Mouse (Mus musculus): Measurements from ENCODE around the gene Ccser1.
"Not testable (repeated sequence)": the region's sequence is repeated elsewhere in the genome, so short reads cannot be mapped to it uniquely, and the experiment has no call there.

The Ccser1 gene

GRCm38 (mm10) chr6:62014374-62014773, 834.2 kb downstream of the Ccser1 start:
- no peak for DNase-seq (ENCODE audit: low read depth, low spot score)

- DNase-seq (ENCODE audit: low read depth, low spot score): no peak
Observed at GRCm38 (mm10) chr6:62044454-62044853, 864.3 kb downstream of the Ccser1 start.

GRCm38 (mm10) chr6:62045042-62045441, 864.9 kb downstream of the Ccser1 start:
- DNase-seq (ENCODE audit: low read depth, low spot score): not testable (repeated sequence)

GRCm38 (mm10) chr6:62055276-62055675, 875.2 kb downstream of the Ccser1 start:
- no peak for DNase-seq (ENCODE audit: low read depth, low spot score)

- no peak for DNase-seq (ENCODE audit: low read depth, low spot score)
Observed at GRCm38 (mm10) chr6:62066363-62067023, 886.4 kb downstream of the Ccser1 start.

GRCm38 (mm10) chr6:62067024-62067380, 886.9 kb downstream of the Ccser1 start:
- DNase-seq (ENCODE audit: low read depth, low spot score): no peak

GRCm38 (mm10) chr6:62105464-62105863, 925.3 kb downstream of the Ccser1 start:
- no peak for DNase-seq (ENCODE audit: low read depth, low spot score)

GRCm38 (mm10) chr6:62132531-62132930, 952.4 kb downstream of the Ccser1 start:
- no peak for DNase-seq (ENCODE audit: low read depth, low spot score)

- no peak for DNase-seq (ENCODE audit: low read depth, low spot score)
Observed at GRCm38 (mm10) chr6:62160320-62160719, 980.2 kb downstream of the Ccser1 start.

GRCm38 (mm10) chr6:62162596-62162995, 982.5 kb downstream of the Ccser1 start:
- DNase-seq (ENCODE audit: low read depth, low spot score): no peak

- DNase-seq (ENCODE audit: low read depth, low spot score): no peak
Observed at GRCm38 (mm10) chr6:62163826-62164225, 983.7 kb downstream of the Ccser1 start.

- DNase-seq (ENCODE audit: low read depth, low spot score): no peak
Observed at GRCm38 (mm10) chr6:62196496-62197188, 1016.5 kb downstream of the Ccser1 start.

- DNase-seq (ENCODE audit: low read depth, low spot score): no peak
Observed at GRCm38 (mm10) chr6:62198768-62199167, 1018.6 kb downstream of the Ccser1 start.

- no peak for DNase-seq (ENCODE audit: low read depth, low spot score)
Observed at GRCm38 (mm10) chr6:62205013-62205412, 1024.9 kb downstream of the Ccser1 start.

- DNase-seq (ENCODE audit: low read depth, low spot score): no peak
Observed at GRCm38 (mm10) chr6:62221856-62222255, 1041.7 kb downstream of the Ccser1 start.

GRCm38 (mm10) chr6:62263899-62264298, 1083.8 kb downstream of the Ccser1 start:
- no peak for DNase-seq (ENCODE audit: low read depth, low spot score)

- DNase-seq (ENCODE audit: low read depth, low spot score): no peak
Observed at GRCm38 (mm10) chr6:62264525-62264924, 1084.4 kb downstream of the Ccser1 start.

GRCm38 (mm10) chr6:62281256-62281655, 1101.1 kb downstream of the Ccser1 start:
- no peak for DNase-seq (ENCODE audit: low read depth, low spot score)

- no peak for DNase-seq (ENCODE audit: low read depth, low spot score)
Observed at GRCm38 (mm10) chr6:62301576-62302312, 1121.6 kb downstream of the Ccser1 start.

GRCm38 (mm10) chr6:62318627-62319026, 1138.5 kb downstream of the Ccser1 start:
- no peak for DNase-seq (ENCODE audit: low read depth, low spot score)

- DNase-seq (ENCODE audit: low read depth, low spot score): no peak
Observed at GRCm38 (mm10) chr6:62340319-62340718, 1160.2 kb downstream of the Ccser1 start.

GRCm38 (mm10) chr6:62367802-62368201, 1187.7 kb downstream of the Ccser1 start:
- DNase-seq (ENCODE audit: low read depth, low spot score): no peak

All from c-Kit-negative CD71-positive TER-119-positive erythroid progenitor cells, embryonic 14.5 days (primary cell).